Mouse (Mus musculus): ENCODE measurements around the gene Rccd1. TPM values are rescaled to one million over a fixed set of nuclear protein-coding genes. Genes with fewer than 3 reads are reported as not detected.
A peak's percentile ranks its signal among the peaks of the same experiment; 100 is the strongest.

The Rccd1 gene
- polyA plus RNA-seq, 3 experiments from 2014 or later: 3.4 to 10.0 (median 6.5) TPM

DNA sequence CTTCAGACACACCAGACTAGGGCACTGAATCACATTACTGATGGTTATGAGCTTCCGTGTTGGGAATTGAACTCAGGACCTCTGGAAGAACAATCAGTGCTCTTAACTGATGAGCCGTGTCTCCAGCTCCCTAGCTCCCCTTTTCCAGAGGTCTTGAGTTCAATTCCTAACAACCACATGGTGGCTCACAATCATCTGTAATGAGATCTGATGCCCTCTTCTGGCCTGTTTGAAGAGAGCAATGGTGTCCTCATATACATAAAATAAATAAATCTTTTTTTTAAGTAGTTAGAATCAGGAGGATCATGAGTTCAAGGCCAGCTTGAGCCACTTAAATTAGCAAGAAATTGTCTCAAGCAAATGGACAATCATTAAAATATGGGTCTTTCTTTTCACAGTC, 68.3 kb downstream of the Rccd1 start:
- ATAC-seq: no peak

- ATAC-seq: no peak
Observed at GRCm38 (mm10) chr7:80252886-80253285, 71.4 kb downstream of the Rccd1 start.

DNA sequence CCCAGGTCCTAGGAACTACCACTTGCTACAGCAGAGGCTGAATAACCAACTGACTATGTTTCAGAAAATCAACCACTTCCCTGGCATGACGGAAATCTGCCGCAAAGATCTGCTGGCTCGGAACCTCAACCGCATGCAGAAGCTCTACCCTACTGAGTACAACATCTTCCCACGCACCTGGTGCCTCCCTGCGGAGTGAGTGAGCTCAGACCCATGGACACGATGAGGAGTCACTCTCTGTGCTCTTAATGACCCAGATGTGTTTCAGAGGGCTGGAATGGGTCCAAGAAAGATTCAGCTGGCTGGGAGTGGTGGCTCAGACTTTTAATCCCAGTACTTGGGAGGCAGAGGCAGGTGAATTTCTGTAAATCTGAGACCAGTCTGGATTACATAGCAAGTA, 71.8 kb downstream of the Rccd1 start:
- ATAC-seq: no peak

DNA sequence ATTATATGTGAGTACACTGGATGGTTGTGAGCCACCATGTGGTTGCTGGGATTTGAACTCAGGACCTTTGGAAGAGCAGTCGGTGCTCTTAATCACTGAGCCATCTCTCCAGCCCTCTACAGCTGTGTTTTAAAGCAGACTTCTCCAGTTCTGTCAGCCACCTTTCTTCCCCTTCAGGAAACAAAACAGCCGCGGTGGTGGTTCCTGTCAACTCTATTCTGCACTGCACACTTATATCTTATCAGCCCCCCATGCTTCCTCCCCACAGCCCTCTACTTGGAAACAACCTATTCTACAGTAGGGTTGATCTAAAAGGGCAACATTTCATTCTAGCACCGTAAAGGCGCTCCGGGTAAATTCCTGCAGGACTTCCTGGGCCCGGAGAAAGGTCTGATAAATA, 77.4 kb downstream of the Rccd1 start:
- no peak for ATAC-seq

DNA sequence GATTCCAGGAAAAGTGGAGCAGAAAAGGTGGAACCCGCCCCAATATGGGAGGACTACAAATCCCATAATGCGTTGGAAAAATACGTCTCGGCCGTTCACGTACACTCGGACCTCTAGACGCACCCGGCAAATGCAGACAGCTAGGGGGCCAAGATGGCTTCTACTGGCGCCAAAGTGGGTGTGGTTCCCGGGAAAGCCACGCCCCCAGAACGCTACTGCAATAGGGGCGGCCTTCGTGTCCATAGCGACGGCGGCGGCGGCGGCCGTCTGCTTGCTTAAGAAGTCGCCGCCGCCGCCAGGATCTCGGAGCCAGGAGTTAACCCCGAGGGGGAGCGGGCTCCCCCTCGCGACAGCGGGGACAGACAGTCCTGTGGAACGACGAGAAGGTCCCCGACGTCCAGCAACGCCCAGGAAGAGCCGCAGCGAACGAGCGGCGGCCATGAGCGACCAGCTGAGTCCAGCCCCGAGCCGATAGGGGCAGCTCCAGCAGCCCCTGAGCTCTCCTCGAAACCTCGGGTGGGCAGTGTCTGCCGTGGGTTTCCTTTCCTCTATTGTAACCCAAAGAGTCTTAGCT, 78.0 kb downstream of the Rccd1 start, which contains the start of gene Ttll13:
Gene Ttll13 (plus strand): TSS at position 229 of the 574 bp plus-strand sequence.
- peak; percentile 99 for ATAC-seq

DNA sequence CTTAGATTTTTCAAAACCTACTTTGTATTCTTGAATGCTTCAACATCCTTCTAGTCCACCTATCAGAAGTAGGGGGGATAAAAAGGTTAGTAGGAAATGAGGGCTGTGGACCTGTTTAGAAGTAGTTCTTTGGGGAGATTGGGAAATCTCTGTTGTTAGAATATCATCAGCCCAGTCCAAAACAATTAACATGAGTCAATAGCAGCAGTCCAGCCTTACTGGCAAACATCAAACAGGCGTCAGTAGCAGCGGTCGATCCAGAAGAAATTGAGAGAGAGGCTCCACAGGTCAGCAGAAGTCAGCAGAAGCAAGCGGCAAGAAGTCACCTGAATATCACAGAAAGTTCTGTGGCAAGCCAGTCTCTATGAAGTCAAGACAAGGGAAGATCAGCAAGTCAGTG, 79.4 kb downstream of the Rccd1 start:
- no peak for ATAC-seq

Other genes with a start within 250 kb of the Rccd1 start
- 10 to 100 TPM; 13.5 to 28.7 (median 20.3) TPM for gene Idh2, start 209.1 kb downstream of the Rccd1 start, polyA plus RNA-seq (2017; shearing (Covaris generic))
- gene Sema4b, start 137.6 kb downstream of the Rccd1 start, polyA plus RNA-seq (2017; shearing (Covaris generic)): 10 to 100 TPM; 17.4 to 22.3 (median 18.0) TPM
- 100 to 1,000 TPM in 1 of 3 experiments, 10 to 100 TPM in 2; 97.8 to 140 (median 99.4) TPM for gene Cib1, start 91.6 kb downstream of the Rccd1 start, polyA plus RNA-seq (2017; shearing (Covaris generic))
- gene Gdpgp1, start 91.6 kb downstream of the Rccd1 start, polyA plus RNA-seq (2017; shearing (Covaris generic)): 10 to 100 TPM in 1 of 3 experiments, 1 to 10 TPM in 2; 5.7 to 10.3 (median 6.7) TPM
- gene Ttll13, start 78.1 kb downstream of the Rccd1 start, polyA plus RNA-seq (2017; shearing (Covaris generic)): not detected
- 10 to 100 TPM; 25.0 to 31.5 (median 26.9) TPM for gene Ngrn, start 63.2 kb downstream of the Rccd1 start, polyA plus RNA-seq (2017; shearing (Covaris generic))
- 10 to 100 TPM; 22.7 to 35.2 (median 25.1) TPM for gene Vps33b, start 54.8 kb downstream of the Rccd1 start, polyA plus RNA-seq (2017; shearing (Covaris generic))
- gene Prc1, start 30.0 kb downstream of the Rccd1 start, polyA plus RNA-seq (2017; shearing (Covaris generic)): 100 to 1,000 TPM in 1 of 3 experiments, 10 to 100 TPM in 2; 11.6 to 139 (median 16.8) TPM
- gene Unc45a, start 16.6 kb upstream of the Rccd1 start, polyA plus RNA-seq (2017; shearing (Covaris generic)): 10 to 100 TPM; 39.3 to 51.1 (median 40.1) TPM
- 10 to 100 TPM in 1 of 3 experiments, 1 to 10 TPM in 2; 1.8 to 12.2 (median 8.2) TPM for gene Hddc3, start 18.6 kb upstream of the Rccd1 start, polyA plus RNA-seq (2017; shearing (Covaris generic))
- gene Man2a2, start 46.9 kb upstream of the Rccd1 start, polyA plus RNA-seq (2017; shearing (Covaris generic)): 10 to 100 TPM; 11.1 to 30.9 (median 16.4) TPM
- gene Fes, start 63.5 kb upstream of the Rccd1 start, polyA plus RNA-seq (2017; shearing (Covaris generic)): 1 to 10 TPM in 2 of 3 experiments, under 1 TPM in 1; 0.54 to 5.8 (median 2.4) TPM
- 10 to 100 TPM in 1 of 3 experiments, 1 to 10 TPM in 2; 8.4 to 19.1 (median 8.6) TPM for gene Furin, start 81.0 kb upstream of the Rccd1 start, polyA plus RNA-seq (2017; shearing (Covaris generic))
- gene Blm, start 210.7 kb upstream of the Rccd1 start, polyA plus RNA-seq (2017; shearing (Covaris generic)): 10 to 100 TPM in 1 of 3 experiments, 1 to 10 TPM in 2; 6.5 to 10.1 (median 9.6) TPM

Data from inflammation-experienced regulatory T-cells, adult 6 months (primary cell).